Mouse (Mus musculus) heart, postnatal 0 days (tissue): Measurements from ENCODE around the gene Lrig1. TPM values are rescaled to one million over a fixed set of nuclear protein-coding genes. Genes with fewer than 3 reads are reported as not detected.

Experiments used
- ATAC-seq: fragments of 200-750 bp; cut with Nextera tagmentation; 2 replicates; pipeline ENCODE4 v1.8.0; 2017; ENCODE audit warnings: low read depth, moderate number of reproducible peaks, moderate library complexity; ENCODE audit not compliant: insufficient read depth
- DNase-seq: peaks from one replicate; pipeline ENCODE4 v3.0.0-alpha.2; 2016; ENCODE audit warnings: low spot score
- H3K27ac ChIP-seq: fragments of 300-500 bp; sonication (generic); 2 replicates; pipeline ENCODE4 v1.5.1; 2014; ENCODE audit warnings: low read depth, mild to moderate bottlenecking
- H3K27me3 ChIP-seq: fragments of 300-500 bp; sonication (generic); 2 replicates; pipeline ENCODE4 v1.6.1; 2014; ENCODE audit warnings: low read length, mixed read lengths; ENCODE audit not compliant: control insufficient read depth, insufficient read depth
- H3K36me3 ChIP-seq: fragments of 300-500 bp; sonication (generic); replicated peaks from 2 replicates; pipeline ENCODE4 v1.6.1; 2014; ENCODE audit warnings: low read length, mixed read lengths; ENCODE audit not compliant: control insufficient read depth, insufficient read depth
- H3K4me1 ChIP-seq: fragments of 300-500 bp; sonication (generic); 2 replicates; pipeline ENCODE4 v1.6.1; 2014; ENCODE audit warnings: antibody characterized with exemption; ENCODE audit not compliant: control insufficient read depth, insufficient read depth
- H3K4me2 ChIP-seq: fragments of 300-500 bp; sonication (generic); 2 replicates; pipeline ENCODE4 v1.6.1; 2014; ENCODE audit warnings: low read depth, mild to moderate bottlenecking, low read length, moderate library complexity
- H3K4me3 ChIP-seq: fragments of 300-500 bp; sonication (generic); 2 replicates; pipeline ENCODE4 v1.5.1; 2014; ENCODE audit warnings: low read depth, low read length
- H3K9ac ChIP-seq: fragments of 300-500 bp; sonication (generic); replicated peaks from 2 replicates; pipeline ENCODE4 v1.6.1; 2014; ENCODE audit warnings: low read depth, low read length, mixed read lengths
- H3K9me3 ChIP-seq: fragments of 300-500 bp; sonication (generic); replicated peaks from 2 replicates; pipeline ENCODE4 v1.6.1; 2016; ENCODE audit warnings: low read length; ENCODE audit not compliant: control insufficient read depth
- CTCF ChIP-seq: IDR thresholded peaks from 2 replicates; pipeline ENCODE4 v1.5.1; 2016; ENCODE audit warnings: antibody characterized with exemption, control low read depth, low read depth
- EP300 ChIP-seq: IDR thresholded peaks from 2 replicates; pipeline ENCODE4 v1.6.1; 2016; ENCODE audit warnings: antibody characterized with exemption, low read depth
- WGBS: fragments of 180-500 bp; shearing (Covaris S2); extraction: QIAGEN DNeasy Blood & Tissue Kit; methylation state at CpG from one replicate; pipeline ENCODE4 v1.1.7; 2014; 5-methylcytosine and 5-hydroxymethylcytosine counted together
- polyA plus RNA-seq: library from polyadenylated mRNA; unstranded; fragments of >200 nt; fragmentation: Nextera tagmentation; extraction: Ambion mirVana; gene quantifications from 2 replicates; pipeline ENCODE4 v1.2.1, GENCODE M21; 2015
- total RNA-seq: library from RNA; depleted of rRNA; stranded (reverse); fragments of >200 nt; gene quantifications from 2 replicates; pipeline ENCODE4 v1.2.3, GENCODE M21; 2014; ENCODE audit warnings: low replicate concordance

The Lrig1 gene
- total and polyA plus RNA-seq, 2 experiments from 2014 or later: 7.1 to 54.3 TPM

DNA sequence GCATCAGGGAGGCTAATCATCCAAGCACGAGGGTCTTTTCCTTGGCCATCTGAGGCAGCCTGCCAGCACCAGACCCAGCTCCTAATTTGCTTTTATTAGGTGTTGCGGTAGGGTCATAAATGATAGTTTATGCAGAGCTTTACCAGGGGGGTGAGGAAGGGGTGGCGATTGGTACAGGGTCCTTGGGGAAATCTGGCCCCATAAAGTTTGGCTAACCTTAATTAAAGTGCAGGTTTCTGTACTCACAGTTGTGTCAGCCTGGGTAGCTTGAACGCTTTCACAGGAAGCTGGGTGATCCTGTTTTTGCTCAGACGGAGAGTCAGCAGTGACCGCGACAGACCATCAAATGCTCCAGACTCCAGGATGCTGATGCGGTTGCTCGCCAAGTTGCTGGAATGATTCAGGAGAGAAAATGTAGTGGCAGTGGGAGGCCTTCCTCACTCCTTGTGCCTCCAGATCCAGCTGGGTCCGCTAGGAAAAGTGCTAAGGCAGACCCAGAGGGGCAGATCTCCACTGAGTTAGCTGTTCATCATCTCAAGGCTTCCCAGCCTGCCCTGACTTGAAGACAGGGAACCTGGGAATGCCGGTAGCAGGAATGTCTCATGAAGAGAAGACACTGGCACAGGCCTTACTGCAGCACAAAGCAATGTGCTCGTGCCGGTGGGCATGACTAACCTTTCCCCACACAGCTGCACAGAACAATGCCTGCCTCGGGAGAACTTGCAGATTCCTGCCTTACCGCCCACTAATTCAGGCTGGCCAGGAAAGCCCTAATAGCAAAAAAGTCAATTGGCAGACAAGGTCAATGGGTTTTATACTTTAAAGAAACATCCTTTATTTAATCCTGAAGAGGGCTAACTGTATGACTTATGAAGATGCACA is 72.0 kb downstream of the Lrig1 start:
- 62% methylated on average over 15 of the region's 15 CpGs for whole genome bisulfite sequencing
- no peak overlapping the region for H3K9ac ChIP-seq
- H3K4me1 ChIP-seq: 0 out of 2 replicates have a peak, but pooled peaks cover 6% of the 10 kb centered on the region
- no peak for DNase-seq
- no peak overlapping the region for H3K27ac ChIP-seq
- no peak overlapping the region for H3K4me3 ChIP-seq
- no peak for TF ChIP-seq EP300
- no peak for TF ChIP-seq CTCF
- H3K9me3 ChIP-seq: no peaks in the 10 kb centered on the region
- H3K36me3 ChIP-seq: peaks cover 30% of the 10 kb centered on the region
- H3K4me2 ChIP-seq: no peak overlapping the region
- no peaks in the 10 kb centered on the region for H3K27me3 ChIP-seq
- ATAC-seq: no peak

DNA sequence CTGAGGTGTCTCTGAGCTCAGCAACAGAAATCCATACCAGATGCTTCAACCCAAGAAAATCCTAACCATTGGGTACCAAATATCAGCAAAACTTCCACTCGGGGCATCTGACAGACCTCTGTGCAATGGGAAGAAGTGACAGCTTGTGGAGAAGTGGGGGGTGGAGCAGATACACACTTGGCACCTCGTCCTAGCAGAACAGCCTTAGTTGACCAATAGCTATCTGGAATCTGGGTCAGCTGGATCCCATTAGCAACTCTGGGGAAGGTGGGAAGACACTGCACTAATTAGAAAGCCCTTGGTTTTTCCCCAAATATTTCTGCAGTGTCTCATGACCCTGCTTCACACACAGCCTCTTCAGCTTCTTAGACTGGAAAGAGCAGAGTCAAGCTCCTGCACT is 73.2 kb downstream of the Lrig1 start:
- Histone ChIP-seq H3K4me1 (0 out of 2 replicates have a peak, but pooled peaks cover 6% of the 10 kb centered on the region), H3K4me3 (no peak overlapping the region), H3K36me3 (peaks cover 38% of the 10 kb centered on the region), H3K4me2 (no peak overlapping the region), H3K27ac (no peak overlapping the region), H3K9me3 (no peaks in the 10 kb centered on the region), H3K9ac (no peak overlapping the region), H3K27me3 (no peaks in the 10 kb centered on the region)
- DNase-seq (no peak), ATAC-seq (no peak)
- TF ChIP-seq EP300: no peak
- TF ChIP-seq CTCF: no peak
- 65% methylated on average over 2 of the region's 2 CpGs for WGBS

DNA sequence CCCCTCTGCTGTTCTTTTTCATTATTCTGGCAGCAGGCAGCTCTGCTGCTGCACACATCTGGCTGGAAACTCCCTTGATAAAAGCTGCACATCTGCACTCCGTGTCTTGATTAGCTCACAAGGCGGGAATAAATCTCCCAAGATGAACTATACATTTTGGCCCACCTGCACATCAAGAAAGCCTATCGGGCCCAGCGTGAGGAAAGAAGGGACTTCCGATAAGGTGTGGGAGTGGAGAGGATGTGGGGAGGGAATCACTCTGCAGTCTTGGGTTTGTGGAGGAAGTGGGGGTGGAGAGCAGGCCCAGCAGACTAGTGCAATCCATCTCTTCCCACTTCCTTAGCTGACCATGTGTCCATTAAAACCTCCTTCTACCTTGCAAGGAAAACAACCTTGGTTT is 74.1 kb downstream of the Lrig1 start:
- WGBS: 71% methylated on average over 5 of the region's 5 CpGs
- Histone ChIP-seq H3K9ac (no peak overlapping the region), H3K27me3 (no peaks in the 10 kb centered on the region), H3K4me2 (no peak overlapping the region), H3K36me3 (peaks cover 38% of the 10 kb centered on the region), H3K9me3 (no peaks in the 10 kb centered on the region), H3K27ac (no peak overlapping the region), H3K4me1 (peaks cover 9% of the 10 kb centered on the region; the same call in 1 of the 2 replicates), H3K4me3 (no peak overlapping the region)
- DNase-seq (no peak), ATAC-seq (no peak)
- no peak for TF ChIP-seq EP300
- TF ChIP-seq CTCF: no peak

DNA sequence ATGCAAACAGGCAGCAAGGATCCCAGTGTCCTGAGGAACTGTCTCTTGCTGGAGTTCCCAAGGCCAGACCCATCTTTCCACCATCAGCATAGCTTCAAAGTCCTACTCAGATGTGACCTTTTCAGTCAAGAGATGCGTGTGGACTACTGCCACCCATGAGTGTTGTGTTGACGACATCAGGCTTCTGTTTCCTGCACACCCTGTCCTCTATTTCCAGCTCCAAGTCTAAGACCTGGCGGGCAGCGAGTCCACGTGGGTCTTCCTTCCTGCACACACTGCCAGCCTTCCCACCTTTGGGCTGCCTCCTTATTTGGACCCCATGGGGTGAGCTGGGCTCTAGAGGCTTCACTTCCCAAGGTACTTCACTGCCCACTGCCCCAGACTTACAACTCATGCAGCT is 75.4 kb downstream of the Lrig1 start:
- H3K4me1 ChIP-seq: peaks cover 17% of the 10 kb centered on the region; the same call in 1 of the 2 replicates
- 74% methylated on average over 5 of the region's 5 CpGs for WGBS
- DNase-seq (no peak), ATAC-seq (no peak)
- H3K27ac ChIP-seq: no peak overlapping the region
- peaks cover 38% of the 10 kb centered on the region for H3K36me3 ChIP-seq
- no peak overlapping the region for H3K9ac ChIP-seq
- TF ChIP-seq EP300: no peak
- H3K4me2 ChIP-seq: no peak overlapping the region
- H3K27me3 ChIP-seq: no peaks in the 10 kb centered on the region
- no peaks in the 10 kb centered on the region for H3K9me3 ChIP-seq
- no peak overlapping the region for H3K4me3 ChIP-seq

DNA sequence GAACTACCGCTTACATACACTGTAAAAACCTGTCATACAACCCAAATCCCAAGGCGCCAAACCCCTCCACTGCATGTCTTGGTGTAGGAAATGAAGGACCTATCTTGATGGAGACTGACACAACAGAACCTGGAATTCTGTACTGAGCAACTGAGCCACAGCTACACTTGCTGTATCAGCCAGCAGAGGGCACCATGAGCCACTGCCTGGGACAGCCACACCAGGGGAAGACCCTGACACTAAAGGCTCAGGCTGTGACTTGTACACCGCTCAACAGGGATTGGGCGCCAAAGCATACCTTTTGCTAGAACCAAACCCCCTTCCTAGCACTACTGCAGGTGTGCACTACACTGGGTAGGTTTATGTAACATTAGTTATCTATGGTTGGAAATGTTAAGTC is 77.0 kb downstream of the Lrig1 start:
- Histone ChIP-seq H3K36me3 (peaks cover 42% of the 10 kb centered on the region), H3K4me1 (peaks cover 11% of the 10 kb centered on the region; the same call in 1 of the 2 replicates), H3K27me3 (no peaks in the 10 kb centered on the region), H3K9ac (no peak overlapping the region), H3K4me3 (no peak overlapping the region), H3K27ac (no peak overlapping the region), H3K9me3 (no peaks in the 10 kb centered on the region), H3K4me2 (no peak overlapping the region)
- DNase-seq (peak; percentile 46), ATAC-seq (0 out of 2 replicates have a peak, but pooled peaks have one; percentile 51)
- TF ChIP-seq EP300: no peak
- TF ChIP-seq CTCF: peak; percentile 95
- WGBS: 74% methylated on average over 4 of the region's 4 CpGs
